Mouse (Mus musculus) adrenal gland, postnatal 4 days (tissue): ENCODE measurements around the gene Ubac1. TPM values are rescaled to one million over a fixed set of nuclear protein-coding genes. Genes with fewer than 3 reads are reported as not detected.

Source experiments
- DNase-seq, 2 experiments: peaks; one replicate each; pipeline ENCODE4 v3.0.0; 2021 to 2022; ENCODE audit warnings: low spot score in 2 of 2, mixed read lengths in 2 of 2
- total RNA-seq, 2 experiments: library from RNA; stranded (reverse); gene quantifications; 2 replicates each; pipeline ENCODE4 v1.2.3; 2021

Ubac1 gene
- total RNA-seq, 2 experiments from 2014 or later: 51.2 to 54.4 TPM

DNA sequence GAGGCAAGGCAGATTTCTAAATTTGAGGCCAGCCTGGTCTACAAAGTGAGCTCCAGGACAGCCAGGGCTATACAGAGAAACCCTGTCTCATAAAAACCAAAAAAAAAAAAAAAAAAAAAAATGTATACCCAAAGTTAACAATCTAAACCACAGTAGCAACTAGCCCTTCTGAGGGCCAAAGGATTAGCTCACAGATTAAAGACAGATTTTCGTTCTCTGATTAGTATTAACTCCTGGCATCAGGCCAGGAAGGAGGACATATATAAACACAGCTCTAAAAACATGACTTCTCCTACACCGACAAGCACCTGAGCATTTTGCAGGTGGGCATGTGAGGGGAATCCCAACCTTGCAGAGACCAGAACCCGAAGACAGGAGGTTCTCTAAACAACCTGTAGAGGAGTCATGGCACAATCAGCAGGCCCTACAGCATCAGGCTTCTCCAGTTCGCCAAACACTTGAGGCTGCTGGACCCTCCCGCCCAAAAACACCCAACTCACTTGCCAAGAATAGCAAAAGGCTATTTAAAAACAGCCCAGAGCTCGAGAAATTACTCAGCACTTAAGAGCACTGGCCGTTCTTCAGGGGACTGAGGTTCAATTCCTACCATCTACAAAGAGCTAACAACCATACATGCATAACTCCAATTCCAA lies 43.8 kb downstream of the Ubac1 start:
- DNase-seq: no peak

DNA sequence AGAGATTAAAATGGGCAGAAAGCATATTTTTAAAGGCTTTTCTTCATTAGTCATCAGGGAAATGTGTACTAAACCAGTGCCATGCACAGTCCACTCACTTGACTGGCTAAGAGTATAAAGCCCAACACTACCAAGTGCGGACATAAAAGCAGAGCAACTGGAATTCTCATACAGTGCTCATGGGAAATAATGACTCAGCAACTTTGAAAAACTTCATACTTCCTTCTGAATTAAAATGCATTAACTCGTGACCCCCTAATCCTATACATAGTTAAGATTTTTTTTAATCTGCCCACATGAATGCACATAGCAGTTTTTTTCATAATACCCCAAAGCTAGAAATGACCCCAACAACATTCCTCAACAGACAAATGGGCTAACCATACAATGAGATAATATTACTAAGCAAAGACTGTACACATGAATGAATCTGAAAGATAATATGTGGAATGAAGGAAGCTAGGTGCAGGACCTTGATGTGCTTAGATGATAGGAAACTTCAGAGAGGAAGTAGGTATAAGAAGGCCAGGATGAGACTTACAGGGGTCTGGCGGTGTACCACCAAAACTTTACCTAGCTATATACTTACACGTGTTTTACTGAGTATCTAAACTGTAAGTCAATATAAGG lies 46.3 kb downstream of the Ubac1 start:
- no peak for DNase-seq

DNA sequence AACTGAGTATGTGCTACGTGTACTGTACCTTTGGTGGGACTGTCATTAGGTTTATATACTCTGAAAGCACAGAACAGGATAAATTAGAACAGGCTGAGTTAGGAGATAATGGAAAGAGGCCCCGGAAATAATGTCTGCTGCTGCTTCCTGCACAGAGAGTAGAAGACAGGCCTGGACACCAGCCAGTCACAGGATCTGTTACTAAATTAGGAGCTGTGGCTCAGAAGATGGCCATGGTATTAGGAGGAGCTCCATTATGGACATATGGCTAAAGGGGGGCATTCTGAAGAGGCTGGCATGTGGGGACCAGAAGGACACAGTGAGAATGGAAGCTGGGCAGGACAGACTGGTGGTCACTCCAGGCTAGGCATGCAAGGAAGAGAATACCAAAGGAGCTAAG lies 51.1 kb downstream of the Ubac1 start:
- no peak for DNase-seq

DNA sequence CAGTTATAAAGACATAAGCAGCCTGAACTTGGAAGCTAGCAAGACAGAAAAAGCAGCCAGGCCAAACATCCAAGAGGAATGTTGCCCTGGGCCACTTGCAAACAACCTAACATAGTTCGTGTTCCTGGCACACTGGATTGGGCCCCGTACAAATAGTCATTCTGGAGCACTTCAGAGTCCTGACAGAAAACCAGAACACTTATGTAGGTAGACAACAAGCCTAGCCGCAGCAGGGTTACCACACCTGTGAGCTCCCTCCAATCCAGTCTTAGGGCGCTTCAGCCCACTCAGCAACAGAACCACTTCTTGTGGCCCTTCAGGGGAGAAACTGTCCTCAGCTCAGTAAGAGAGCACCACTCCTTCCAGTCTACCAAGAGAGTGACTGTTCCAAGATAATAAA lies 52.2 kb downstream of the Ubac1 start:
- no peak for DNase-seq

DNA sequence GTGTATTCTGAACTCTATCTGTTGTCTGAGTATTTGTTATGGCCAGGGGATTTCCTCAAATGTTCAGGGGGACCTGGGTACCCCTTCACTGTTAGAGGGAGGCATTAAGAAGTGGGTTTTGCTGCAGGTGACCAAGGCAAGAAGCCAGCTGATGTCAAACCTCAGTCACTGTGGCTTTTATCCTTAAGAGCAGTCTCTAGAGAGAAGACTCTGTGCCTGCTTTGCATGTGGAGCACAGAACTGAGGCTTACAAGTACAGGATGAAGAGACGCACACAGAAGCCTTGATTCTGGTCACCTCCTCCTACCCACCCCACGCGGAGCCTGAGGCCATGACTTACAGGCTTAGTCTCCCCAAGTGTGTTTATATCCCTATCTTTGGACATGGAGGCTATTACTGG lies 72.3 kb downstream of the Ubac1 start:
- no peak for DNase-seq

Other genes starting within 250 kb of the Ubac1 start
- not detected for gene Lcn11, start 244.7 kb downstream of the Ubac1 start, total RNA-seq
- gene Gm13539, start 239.5 kb downstream of the Ubac1 start, total RNA-seq: not detected
- gene Glt6d1, start 205.9 kb downstream of the Ubac1 start, total RNA-seq: not detected
- gene Lcn9, start 198.6 kb downstream of the Ubac1 start, total RNA-seq: not detected
- not detected for gene Sohlh1, start 174.5 kb downstream of the Ubac1 start, total RNA-seq
- gene Kcnt1, start 158.0 kb downstream of the Ubac1 start, total RNA-seq: 10 to 100 TPM; 12.2 to 12.9 TPM
- gene Camsap1, start 38.5 kb downstream of the Ubac1 start, total RNA-seq: 10 to 100 TPM; 41.3 to 44.8 TPM
- gene Nacc2, start 101.5 kb upstream of the Ubac1 start, total RNA-seq: 10 to 100 TPM; 24.8 to 27.0 TPM
- 1 to 10 TPM in 1 of 2 experiments, under 1 TPM in 1; 0.71 to 1.0 TPM for gene Lhx3, start 186.5 kb upstream of the Ubac1 start, total RNA-seq
- gene Qsox2, start 215.8 kb upstream of the Ubac1 start, total RNA-seq: 10 to 100 TPM; 23.8 to 24.0 TPM